Mouse (Mus musculus): ENCODE results near the gene Sipa1l3.

Sipa1l3 gene

DNA sequence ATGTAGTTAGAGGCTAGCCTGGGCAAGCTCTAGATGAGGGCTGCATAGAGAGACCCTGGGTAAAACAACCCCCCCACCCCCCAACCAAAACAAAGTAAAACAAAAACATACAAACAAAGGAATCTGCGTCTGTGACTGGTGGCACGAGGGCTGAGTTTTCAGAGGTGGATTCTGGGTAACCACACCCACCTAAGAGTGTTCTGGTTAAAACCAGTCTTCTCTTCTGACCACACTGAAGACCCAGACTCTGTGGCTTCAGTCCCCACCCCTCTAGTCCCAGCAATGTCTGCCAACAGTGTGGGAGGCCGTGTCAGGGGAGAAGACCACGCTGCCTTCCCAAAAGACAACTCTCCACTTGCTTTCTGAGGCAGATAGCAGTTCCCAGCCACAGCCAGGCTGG lies 72.3 kb downstream of the Sipa1l3 start:
- no peak for DNase-seq (ENCODE audit: low read depth, low spot score)

DNA sequence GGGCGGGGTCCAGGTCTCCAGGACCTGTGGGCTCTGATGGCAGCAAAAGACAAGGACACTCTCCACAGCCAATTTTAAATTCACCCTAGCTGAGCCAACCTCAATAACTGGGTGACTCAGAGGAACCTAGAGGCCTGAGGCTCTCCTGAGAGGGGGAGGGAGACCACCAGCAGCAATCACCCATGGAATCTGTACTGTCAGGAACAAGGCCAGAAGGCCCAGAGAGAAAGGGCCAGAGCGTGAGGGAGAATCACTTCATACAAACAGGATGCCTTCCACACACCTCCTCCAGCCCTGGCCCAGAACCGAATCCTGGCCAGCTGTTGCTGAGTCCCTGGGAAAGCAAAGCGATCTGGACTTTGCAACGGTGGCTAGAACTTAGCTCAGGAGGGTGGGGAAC lies 73.9 kb downstream of the Sipa1l3 start:
- DNase-seq (ENCODE audit: low read depth, low spot score), result no peak

DNA sequence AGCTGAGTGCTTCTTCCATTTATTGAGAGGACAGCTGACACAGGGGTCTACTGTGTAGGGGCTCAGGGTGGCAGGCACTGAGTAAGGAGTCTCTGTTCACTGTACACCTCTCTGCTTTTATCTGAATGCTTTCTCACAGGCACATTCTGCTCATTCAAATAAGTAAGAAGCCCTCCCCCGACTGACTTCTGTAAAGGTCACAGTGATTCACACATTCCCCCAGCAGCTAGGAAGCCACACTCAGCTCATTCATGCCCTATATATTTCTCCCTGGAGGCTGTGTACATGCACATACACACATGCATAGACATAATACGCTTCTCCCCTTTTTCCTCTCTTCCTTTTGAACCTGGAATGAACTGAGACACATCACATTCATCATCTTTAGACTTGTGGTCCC lies 74.4 kb downstream of the Sipa1l3 start:
- no peak for DNase-seq (ENCODE audit: low read depth, low spot score)

DNA sequence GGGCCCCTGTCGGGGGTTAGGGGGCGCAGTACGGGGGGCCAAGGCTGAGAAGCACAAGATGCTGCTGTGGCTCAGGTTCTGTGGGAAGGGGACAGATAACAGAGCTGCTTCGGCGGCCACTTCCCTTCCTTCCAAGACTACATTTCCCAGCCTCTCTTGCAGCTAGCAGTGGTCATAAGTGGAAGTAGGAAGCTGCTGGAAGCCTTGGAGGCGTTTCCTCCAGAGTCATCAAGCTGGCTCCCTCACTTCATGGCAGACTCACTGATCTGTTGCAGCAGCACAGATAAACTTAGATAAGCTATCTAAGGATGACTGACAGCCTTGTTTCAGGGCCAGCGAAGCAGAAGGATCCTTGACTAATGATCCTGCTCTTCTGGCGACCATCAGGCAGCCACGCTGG lies 76.6 kb downstream of the Sipa1l3 start:
- DNase-seq (ENCODE audit: low read depth, low spot score), result no peak

DNA sequence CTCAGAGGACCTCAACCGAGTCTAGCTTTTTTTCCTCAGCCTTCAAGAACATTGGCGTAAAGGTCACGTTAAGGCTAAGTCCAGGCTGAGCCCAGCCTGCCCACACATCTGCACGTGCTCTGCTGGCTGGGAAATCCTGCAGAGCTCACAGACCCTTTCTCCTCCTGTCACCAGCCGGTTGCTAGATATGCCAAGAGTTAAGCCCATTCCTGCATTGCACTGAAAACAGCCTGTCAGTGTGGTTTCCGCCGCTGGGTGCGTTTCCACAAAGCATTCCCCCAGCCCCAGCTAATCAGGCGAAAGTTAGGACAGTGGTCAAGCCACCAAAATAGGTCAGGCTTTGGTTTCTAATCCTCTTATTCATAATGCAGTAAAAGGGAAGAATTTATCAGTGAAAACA lies 77.3 kb downstream of the Sipa1l3 start:
- DNase-seq (ENCODE audit: low read depth, low spot score), result no peak

DNA sequence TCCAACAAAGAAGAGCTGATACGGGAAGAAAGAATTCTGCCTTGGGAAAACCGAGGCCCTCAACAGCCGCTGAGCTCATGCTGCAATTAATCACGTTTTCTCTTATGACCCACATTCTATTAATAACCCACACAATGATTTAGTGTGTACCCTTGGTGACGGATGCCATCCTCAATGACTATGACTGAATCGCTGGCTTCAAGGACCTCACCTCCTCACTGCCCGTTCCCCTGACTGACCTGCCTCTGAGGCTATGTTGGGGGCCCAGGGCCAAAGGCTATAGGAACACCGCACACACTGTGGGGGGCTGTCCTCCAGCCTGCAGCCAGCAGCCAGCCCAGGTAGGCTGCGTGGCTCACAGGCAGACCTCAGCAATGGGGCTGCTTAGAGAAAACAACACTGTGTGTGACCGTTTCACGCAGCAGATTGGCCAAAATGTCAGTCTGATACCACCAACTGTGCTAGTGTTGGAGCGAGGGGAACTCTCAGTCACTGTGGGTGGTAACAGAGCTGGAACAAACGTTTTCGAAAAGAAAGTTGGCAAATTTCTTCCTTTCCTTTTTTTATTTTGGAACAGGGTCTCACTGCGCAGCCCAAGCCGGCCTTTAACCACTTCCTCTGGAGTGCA lies 79.7 kb downstream of the Sipa1l3 start:
- no peak for DNase-seq (ENCODE audit: low read depth, low spot score)

DNA sequence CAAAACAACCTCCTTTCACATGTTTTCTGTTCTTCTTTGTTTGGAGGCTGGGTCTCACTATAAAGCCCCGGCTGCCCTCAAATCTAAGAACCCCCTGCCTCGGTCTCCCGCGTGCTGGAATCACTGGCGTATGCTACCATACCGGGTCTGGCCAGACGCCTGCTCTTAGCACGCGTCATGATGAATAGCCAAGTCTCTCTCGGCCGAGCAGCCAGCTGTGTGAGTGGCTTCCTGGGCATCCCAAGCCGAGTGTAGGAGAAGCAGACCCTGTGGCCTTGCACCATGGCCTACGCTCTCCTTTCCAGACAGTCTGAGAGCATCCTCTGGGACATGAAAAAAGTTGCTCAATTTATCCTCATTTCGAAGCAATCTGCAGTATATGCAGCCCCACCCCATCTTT lies 80.2 kb downstream of the Sipa1l3 start:
- no peak for DNase-seq (ENCODE audit: low read depth, low spot score)

DNA sequence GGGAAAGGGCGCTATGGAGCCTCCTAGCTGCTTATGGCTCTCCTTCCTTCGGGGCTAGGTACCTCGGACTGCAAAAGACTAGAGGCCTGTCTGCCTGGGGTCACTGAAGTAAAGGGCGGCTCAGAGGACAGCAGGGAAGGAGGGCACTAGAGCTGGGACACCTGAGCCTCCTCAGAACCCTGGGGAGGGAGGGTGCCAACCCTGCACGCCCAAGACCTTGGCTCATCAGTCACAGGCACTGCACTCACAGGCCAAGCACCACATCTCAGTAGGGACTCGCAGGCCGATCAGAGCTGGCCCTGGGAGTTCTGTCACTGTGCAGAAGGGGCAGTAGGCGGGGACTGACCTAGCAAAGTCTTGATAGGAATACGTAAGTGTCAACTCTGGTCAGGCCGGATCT lies 81.4 kb downstream of the Sipa1l3 start:
- no peak for DNase-seq (ENCODE audit: low read depth, low spot score)

DNA sequence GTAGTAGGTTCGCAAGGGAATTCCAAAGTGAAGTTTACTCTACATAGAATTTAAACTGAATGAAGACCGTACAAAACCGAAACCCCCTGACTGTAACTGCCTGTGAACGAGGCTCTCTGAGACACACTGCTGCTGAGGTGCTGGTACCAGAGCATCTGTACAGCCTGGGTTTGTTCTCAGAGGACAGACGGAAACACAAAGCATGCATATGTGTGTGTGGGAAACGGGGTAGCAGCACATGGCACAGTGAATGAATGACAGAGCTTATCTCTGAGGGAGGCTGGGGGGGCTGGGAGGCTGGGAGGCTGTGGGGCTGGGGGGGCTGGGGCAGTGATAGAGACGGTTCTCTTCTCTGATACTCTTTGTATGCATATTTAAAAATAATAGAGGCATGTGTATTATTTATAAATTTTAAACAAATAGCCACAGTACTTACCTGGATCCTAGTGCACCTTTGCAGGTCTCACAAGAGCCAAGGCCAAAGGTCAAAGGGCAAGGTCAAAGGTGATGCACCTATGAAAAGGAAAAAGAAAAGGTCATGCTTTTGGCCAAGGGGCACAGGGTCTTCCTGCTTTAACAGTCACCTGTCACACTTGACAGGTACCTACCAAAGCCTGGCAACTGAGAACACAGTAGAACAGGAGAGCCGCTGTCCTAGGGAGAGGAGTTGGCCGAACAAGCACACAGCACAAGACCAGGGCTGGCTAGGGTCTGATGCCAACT lies 84.0 kb downstream of the Sipa1l3 start:
- no peak for DNase-seq (ENCODE audit: low read depth, low spot score)

DNA sequence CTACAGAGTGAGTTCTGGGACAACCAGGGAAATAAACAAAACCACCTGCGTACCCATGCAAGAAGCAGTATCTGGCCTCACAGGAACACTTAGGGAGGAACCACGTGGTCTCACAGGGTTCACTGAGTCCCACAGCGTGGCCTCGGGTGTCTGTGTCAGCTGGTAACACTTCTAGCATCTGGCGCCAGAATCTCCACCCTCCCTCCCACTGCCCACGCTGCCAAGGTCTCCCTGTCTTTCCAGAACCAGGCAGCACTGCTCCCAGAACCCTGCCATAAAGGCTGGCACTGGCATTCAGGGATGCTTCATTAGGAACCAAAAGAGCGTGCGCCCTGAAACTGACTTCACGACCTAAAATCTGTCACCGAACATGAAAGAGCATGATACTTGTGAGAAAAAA lies 84.7 kb downstream of the Sipa1l3 start:
- no peak for DNase-seq (ENCODE audit: low read depth, low spot score)

DNA sequence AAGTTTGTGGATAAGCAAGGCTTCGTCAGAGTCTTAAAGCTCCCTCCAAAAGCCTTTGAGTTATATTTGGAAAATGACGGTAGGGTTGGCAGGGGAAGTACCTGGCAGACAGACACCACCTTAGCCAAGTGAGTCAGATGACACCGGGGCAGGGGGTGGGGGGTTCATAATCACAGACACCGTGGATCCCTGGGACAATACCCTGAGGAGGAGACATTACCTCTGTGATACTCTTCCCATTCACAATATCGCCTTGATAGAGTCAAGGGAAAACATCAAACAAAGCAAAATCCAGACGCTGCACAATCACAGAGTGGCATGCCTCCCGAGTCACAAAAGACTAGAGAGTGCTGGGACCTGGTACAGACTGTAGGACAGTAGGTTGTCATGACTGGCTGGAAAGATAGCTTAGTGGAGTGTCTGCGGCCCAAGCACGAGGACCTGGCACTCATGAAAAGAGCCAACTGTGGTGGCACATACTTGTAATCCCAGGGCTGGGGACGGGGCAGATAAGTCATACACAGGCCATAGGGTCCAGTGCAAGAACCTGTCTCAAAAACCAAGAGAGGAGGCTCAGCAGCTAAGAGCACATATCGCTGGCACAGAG lies 85.4 kb downstream of the Sipa1l3 start:
- DNase-seq (ENCODE audit: low read depth, low spot score), result no peak

DNA sequence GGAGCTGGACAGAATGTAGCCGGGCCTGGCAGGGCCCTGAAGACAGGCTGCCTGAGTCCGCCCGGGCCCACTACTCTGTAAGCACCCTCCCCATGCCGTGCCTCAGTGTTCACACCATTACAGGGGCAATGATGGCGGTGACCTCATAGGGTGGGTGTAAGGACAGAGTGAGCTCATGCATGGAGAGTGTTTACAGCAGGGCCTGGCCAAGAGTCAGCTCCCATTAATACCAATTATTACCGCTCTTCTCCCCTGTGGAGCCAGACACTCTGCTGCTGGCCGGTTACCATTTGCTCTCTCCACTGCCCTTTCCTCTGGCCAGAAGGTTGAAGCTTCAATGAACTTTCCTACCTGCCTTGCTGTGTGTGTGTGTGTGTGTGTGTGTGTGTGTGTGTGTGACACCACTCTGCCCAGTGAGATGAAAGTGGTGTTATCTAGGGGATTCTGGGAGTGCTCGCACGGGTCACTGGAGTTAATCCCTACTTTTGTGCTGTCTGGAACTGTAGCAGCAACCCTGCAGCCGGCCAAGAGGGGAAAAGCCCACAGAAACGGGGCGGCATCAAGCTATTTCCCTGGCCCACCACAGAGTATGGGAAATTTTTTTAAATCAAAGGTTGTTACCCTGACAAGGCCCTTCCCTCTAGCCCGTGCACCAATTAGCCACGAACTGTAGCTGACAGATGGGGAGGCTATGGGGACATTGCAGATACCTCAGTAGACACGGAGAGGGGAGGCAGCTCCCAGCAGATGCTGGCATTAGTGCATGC lies 86.1 kb downstream of the Sipa1l3 start:
- DNase-seq (ENCODE audit: low read depth, low spot score), result no peak

DNA sequence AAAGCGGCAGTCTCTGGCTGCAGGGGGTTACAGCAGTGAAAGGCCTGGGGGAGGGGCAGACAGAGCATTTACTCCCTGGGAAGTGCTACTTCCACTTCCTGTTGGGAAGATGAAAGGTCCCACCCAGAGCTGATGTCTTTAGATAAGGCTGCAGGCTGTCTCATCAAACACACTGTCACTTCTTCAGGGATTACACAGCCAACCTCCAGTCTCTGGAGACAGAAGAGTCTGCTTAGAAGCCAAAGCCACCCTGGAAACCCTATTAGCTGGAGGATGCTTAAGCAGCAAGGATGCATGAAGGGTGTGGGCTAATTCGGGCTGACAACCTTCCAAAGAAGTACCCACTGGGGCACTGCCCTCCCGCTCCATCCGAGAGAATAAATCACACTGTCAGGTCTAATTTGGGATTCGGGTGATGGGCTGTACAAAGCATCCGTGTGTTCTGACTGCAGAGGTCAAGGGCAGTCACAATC lies 87.7 kb downstream of the Sipa1l3 start:
- no peak for DNase-seq (ENCODE audit: low read depth, low spot score)

DNA sequence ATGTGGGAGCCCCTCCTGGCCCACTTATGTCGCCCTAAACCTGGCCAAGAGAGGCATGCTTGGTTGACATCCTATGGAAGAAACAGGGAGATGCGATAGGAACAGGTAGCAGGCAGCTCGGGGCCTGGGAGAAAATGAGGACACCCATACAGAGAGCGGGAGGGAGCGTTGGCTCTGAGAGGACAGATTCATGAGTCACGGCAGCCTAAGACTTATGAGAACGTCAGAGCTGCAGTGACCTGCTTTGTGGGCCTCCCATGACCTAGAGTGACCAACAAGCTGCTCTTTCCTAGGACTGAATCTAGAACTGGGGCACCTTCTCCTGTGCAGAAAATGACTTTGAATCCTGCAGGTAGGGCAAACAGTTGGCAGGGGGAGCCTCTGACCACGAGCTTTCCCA lies 92.4 kb downstream of the Sipa1l3 start:
- DNase-seq (ENCODE audit: low read depth, low spot score), result no peak

DNA sequence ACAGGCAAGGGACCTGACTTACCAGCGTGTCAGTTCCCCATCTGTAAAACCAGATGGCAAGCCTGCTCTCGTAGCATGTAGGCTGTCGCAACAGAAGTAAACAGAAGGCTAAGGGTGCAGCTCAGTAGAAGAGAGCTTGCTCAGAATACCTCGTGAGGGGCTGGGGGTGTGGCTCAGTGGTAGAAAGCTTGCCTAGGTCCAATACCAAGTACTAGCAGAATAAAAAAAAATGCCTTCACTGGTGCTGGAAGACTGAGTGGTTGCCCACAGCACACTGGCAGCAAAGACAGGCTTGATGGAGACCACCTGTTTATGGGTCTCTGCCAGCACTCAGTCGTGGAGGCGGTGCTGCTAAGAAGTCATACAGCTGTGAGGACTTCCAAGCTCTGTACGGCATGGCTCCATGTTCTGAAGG lies 93.0 kb downstream of the Sipa1l3 start:
- DNase-seq (ENCODE audit: low read depth, low spot score), result no peak

DNA sequence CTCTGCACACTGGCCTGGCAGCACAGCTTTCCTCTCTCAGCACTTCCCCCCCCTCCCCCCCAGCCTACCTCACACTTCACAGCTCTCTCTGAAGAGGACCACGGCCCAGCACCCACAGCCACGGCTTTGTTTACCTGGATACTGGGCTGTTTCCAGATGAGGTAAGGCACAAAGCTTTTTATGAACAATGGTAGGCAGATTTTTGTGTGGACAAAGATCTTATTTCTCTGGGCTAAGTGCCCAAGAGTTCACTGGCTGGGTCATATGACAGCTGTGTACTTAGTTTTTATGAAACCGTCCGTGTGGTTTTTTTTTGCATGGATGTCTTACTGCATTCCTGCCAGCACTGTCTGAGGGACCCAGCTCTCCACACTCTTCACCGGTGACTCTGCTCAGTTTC lies 93.8 kb downstream of the Sipa1l3 start:
- no peak for DNase-seq (ENCODE audit: low read depth, low spot score)

DNA sequence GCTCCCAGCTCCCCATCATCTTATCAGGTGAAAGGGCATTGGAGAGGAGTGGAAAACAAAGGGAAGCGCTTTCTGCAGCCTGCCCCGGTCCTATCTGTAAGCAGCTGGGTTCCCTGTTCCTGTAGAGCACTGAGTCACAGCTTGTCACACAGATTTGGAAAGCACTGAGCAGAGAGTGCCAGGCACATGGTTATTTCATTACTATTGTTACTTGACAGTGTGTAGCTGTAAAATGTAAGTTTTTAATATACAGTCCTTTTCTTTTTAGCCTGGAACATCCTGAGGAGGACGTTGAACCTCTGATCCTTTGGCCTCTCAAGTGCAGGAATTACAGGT lies 96.6 kb downstream of the Sipa1l3 start:
- no peak for DNase-seq (ENCODE audit: low read depth, low spot score)

DNA sequence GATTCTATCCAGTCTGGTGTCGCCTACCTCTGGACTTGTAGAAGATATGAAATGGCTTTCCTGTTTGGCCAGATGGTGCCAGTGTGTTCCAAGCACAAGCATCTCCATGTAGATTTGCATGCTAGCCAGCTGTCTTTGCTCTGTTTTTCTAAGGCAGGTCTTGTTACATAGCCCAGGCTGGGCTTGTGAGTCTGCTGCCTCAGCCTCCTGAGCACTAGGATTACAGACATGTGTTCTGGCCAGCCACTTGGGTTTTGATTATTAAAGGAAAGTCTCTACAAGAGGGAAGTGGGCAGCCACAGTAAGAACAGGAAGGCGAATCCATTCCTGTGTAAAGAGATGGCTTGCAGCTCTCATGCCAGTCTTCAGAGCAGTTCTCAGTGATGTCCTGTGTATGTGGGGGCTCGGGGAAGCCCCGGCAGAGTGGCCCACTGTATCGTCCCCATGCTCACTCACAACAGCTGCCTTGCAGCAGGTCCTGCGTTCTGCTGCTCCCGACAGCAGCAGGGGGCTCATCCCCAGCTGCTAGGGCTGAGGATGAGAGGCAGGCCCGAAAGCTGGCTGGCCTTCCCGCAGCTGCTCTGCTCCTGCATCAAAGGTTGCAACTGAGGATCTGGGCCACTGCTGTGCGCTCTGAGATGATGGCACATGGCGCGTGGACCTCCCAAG lies 97.1 kb downstream of the Sipa1l3 start:
- DNase-seq (ENCODE audit: low read depth, low spot score), result no peak

DNA sequence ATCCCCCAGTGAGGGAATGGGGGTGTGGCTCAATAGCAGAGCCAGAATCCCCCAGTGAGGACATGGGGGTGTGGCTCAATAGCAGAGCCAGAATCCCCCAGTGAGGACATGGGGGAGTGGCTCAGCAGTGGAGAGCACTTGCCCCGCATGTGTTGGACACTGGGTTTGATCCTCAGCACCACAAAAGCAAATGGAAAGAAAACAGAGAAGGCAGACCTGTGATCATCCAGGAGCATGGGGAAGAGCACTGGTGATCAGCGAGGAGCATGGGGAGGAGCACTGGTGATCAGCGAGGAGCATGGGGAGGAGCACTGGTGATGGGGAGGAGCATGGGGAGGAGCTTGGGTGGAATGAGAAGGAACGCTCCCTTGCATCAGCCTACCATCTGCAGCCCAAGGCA lies 98.6 kb downstream of the Sipa1l3 start:
- no peak for DNase-seq (ENCODE audit: low read depth, low spot score)

DNA sequence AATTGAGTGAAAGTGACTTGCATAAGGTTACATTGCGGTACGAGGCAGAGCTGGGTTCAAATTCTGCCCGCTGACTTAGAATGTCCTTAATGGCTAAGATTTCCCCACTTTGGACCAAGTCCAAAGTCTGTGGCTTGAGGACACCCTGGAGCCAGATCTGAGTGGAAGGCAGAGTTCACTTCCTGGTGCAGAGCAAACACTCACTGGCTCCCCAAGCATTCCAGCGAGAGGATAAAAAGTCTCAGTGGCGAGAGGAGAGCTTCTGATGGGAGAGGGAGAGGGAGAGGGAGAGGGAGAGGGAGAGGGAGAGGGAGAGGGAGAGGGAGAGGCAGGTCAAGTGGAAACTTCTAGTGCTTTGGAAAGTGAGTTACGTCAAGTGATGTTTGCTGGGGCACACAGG lies 100.2 kb downstream of the Sipa1l3 start:
- no peak for DNase-seq (ENCODE audit: low read depth, low spot score)

DNA sequence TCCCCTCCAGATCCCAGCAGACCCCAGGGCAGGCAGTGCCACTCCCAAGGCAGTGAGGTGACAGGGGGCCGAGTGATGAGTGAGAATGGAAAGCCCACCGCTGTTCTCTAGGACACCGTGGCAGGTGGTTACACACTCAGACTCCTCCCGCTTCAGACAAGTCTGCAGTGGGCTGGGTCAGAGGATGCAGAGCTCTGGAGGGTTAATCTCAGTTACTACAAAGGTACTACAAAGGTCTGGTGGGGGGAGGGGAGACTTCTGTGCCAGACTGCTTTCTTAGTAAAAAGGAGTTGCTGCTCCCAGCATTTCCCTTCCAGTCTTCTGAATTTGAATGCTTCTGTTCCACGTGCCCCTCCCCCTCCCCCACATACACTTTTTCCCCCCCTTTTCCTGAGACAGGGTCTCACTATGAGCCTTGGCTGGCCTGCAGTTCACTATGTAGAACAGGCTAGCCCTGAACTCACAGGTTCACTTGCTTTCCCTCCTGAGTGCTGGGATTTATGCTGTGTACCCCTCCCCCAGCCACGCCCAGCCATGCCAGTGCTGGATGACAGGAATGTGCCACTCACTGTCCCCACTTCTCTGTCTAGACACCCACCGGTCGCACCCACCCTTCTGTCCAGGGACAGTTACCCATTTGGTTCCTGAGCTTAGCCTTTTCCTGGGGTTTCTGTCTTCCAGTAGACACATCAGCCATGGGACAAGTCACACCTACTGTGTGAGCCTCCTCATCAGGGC lies 100.9 kb downstream of the Sipa1l3 start:
- DNase-seq (ENCODE audit: low read depth, low spot score), result no peak

Data from CD4-positive, CD25-positive, alpha-beta regulatory T cell, adult 2 months (primary cell).